Mouse (Mus musculus) lung, postnatal 0 days (tissue): ENCODE measurements around the gene Usp6nl.

Source experiments
- CTCF ChIP-seq: IDR thresholded peaks from 2 replicates; pipeline ENCODE4 v1.5.1; 2016; ENCODE audit warnings: antibody characterized with exemption, mild to moderate bottlenecking
- EP300 ChIP-seq: IDR thresholded peaks from 2 replicates; pipeline ENCODE4 v1.6.1; 2016; ENCODE audit warnings: antibody characterized with exemption, mild to moderate bottlenecking, control low read depth

- TF ChIP-seq CTCF (peak; percentile 42), EP300 (no peak)
These were observed 168.4 kb downstream of the Usp6nl start for GRCm38 (mm10) chr2:6490870-6491269.
